ENCODE assay signal across 11 mouse cellular contexts in the genomic region with DNA sequence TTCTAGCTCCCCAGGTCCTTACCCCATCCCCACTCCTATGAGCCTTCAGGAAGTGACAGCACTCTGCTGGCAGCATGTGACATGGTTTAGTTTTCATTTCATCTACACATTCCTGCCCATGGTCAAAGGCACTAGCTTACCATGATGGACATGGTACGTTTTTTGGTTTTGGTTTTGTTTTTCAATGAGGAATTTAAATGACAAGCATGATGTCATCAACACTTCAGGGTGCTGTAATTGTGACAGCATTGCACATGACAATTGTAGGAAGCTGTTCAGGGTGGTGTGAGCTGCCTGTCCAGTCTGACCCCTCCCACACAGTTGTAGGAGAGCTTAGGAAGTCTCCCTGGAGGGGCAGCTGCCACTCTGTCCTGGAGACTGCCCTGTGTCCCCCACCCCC.
DNase-seq lines count a peak whose midpoint lies in the region; ATAC-seq and TF ChIP-seq lines count a peak whose summit lies in the region.
"Had no signal": no experiment of that assay in that cellular context is flagged by ENCODE, and none has a peak within 500 bp of the region (broad histone marks: within the 10 kb centered on the region; RNA-seq: fewer than 3 reads in every experiment).

No protein-coding gene starts in this region.

- no peaks in the 10 kb centered on the region for H3K36me3 ChIP-seq in heart, postnatal 0 days (replicated peaks; ENCODE audit: control insufficient read depth, insufficient read depth, low read length)
- H3K36me3 ChIP-seq in midbrain, embryonic 10.5 days = no peaks in the 10 kb centered on the region
- no peaks in the 10 kb centered on the region for H3K36me3 ChIP-seq in midbrain, embryonic 16.5 days (ENCODE audit: control insufficient read depth, insufficient read depth, low read length)
- H3K36me3 ChIP-seq in forebrain, embryonic 11.5 days (ENCODE audit: control insufficient read depth, insufficient read depth, low read length) = no peaks in the 10 kb centered on the region

- no peak overlapping the region for H3K4me3 ChIP-seq in heart, postnatal 0 days (ENCODE audit: low read depth, low read length)
- H3K4me3 ChIP-seq in midbrain, embryonic 10.5 days = no peak overlapping the region
- H3K4me3 ChIP-seq in midbrain, embryonic 16.5 days (ENCODE audit: low read depth, low read length) = no peak overlapping the region
- no peak overlapping the region for H3K4me3 ChIP-seq in forebrain, embryonic 11.5 days (ENCODE audit: low read depth, low read length)
- H3K4me3 ChIP-seq: myocyte had no signal

- intact Hi-C loops in heart, postnatal 36 days (cut with DNase I) = no loop called here

- peak overlapping the region; percentile 18; the same call in 1 of the 2 replicates for H3K4me2 ChIP-seq in heart, postnatal 0 days (ENCODE audit: low read depth, low read length)
- no peak overlapping the region for H3K4me2 ChIP-seq in midbrain, embryonic 16.5 days (ENCODE audit: low read length)
- H3K4me2 ChIP-seq in forebrain, embryonic 11.5 days (ENCODE audit: low read depth, low read length, severe bottlenecking) = no peak overlapping the region

- no peaks in the 10 kb centered on the region for H3K9me3 ChIP-seq in heart, postnatal 0 days (replicated peaks; ENCODE audit: control insufficient read depth, low read length)
- H3K9me3 ChIP-seq in midbrain, embryonic 10.5 days (replicated peaks) = no peaks in the 10 kb centered on the region
- no peaks in the 10 kb centered on the region for H3K9me3 ChIP-seq in midbrain, embryonic 16.5 days (replicated peaks; ENCODE audit: control insufficient read depth, low read length, poor library complexity, severe bottlenecking)
- H3K9me3 ChIP-seq in forebrain, embryonic 11.5 days (ENCODE audit: control insufficient read depth, low read length) = no peaks in the 10 kb centered on the region

- H3K4me1 ChIP-seq in heart, postnatal 0 days (ENCODE audit: control insufficient read depth, insufficient read depth) = peaks cover 37% of the 10 kb centered on the region
- peaks cover 57% of the 10 kb centered on the region for H3K4me1 ChIP-seq in midbrain, embryonic 10.5 days
- peaks cover 21% of the 10 kb centered on the region; the same call in 1 of the 2 replicates for H3K4me1 ChIP-seq in midbrain, embryonic 16.5 days (ENCODE audit: control insufficient read depth, insufficient read depth, low read length)
- H3K4me1 ChIP-seq in forebrain, embryonic 11.5 days (replicated peaks; ENCODE audit: control insufficient read depth, insufficient read depth, low read length) = peaks cover 3% of the 10 kb centered on the region; the same call in 1 of the 2 replicates

- H3K27me3 ChIP-seq in heart, postnatal 0 days (ENCODE audit: control insufficient read depth, insufficient read depth, low read length) = no peaks in the 10 kb centered on the region
- no peaks in the 10 kb centered on the region for H3K27me3 ChIP-seq in midbrain, embryonic 10.5 days (ENCODE audit: low read depth, poor library complexity, severe bottlenecking)
- H3K27me3 ChIP-seq in midbrain, embryonic 16.5 days (ENCODE audit: control insufficient read depth, insufficient read depth, low read depth, low read length) = no peaks in the 10 kb centered on the region
- no peaks in the 10 kb centered on the region for H3K27me3 ChIP-seq in forebrain, embryonic 11.5 days (ENCODE audit: control insufficient read depth, insufficient read depth, low read length)

- H3K9ac ChIP-seq in heart, postnatal 0 days (replicated peaks; ENCODE audit: low read depth, low read length) = no peak overlapping the region
- no peak overlapping the region for H3K9ac ChIP-seq in midbrain, embryonic 16.5 days (ENCODE audit: low read depth, low read length)
- no peak overlapping the region for H3K9ac ChIP-seq in forebrain, embryonic 11.5 days (ENCODE audit: low read length)

- WGBS in heart, postnatal 0 days = 29% methylated on average over 1 of the region's 1 CpGs
- WGBS in midbrain, embryonic 10.5 days = 74% methylated on average over 1 of the region's 1 CpGs
- 68% methylated on average over 1 of the region's 1 CpGs for WGBS in midbrain, embryonic 16.5 days
- WGBS in forebrain, embryonic 11.5 days = 65% methylated on average over 1 of the region's 1 CpGs

- DNase-seq in heart, postnatal 0 days (ENCODE audit: low spot score) = peak; percentile 28
- no peak for DNase-seq in heart, postnatal 36 days
- no peak for DNase-seq in midbrain, embryonic 10.5 days (ENCODE audit: low spot score)
- DNase-seq in induced T-regulatory cell, adult 2 months (ENCODE audit: low read depth) = peak; percentile 26
- DNase-seq in left cerebral cortex, adult 8-10 months (ENCODE audit: low spot score in 2 of 2) = no peak
- no peak for DNase-seq in forebrain, embryonic 11.5 days (ENCODE audit: low spot score)
- DNase-seq: adrenal gland, adult 8-10 months; kidney, adult 8-10 months had no signal

- ATAC-seq in heart, postnatal 0 days (ENCODE audit: insufficient read depth, low read depth) = peak; percentile 55
- ATAC-seq in midbrain, embryonic 16.5 days = no peak
- ATAC-seq in monocyte, adult 5-6 weeks (replicated peaks; ENCODE audit: insufficient number of reproducible peaks, low FRiP score, low TSS enrichment, poor library complexity, severe bottlenecking) = peak; percentile 57
- ATAC-seq in forebrain, embryonic 11.5 days (replicated peaks; ENCODE audit: low FRiP score) = no peak

- TF ChIP-seq CTCF in heart, postnatal 0 days (IDR thresholded peaks at IDR 0.05; ENCODE audit: low read depth) = no peak

- H3K27ac ChIP-seq in heart, postnatal 0 days (ENCODE audit: low read depth) = 0 out of 2 replicates have a peak overlapping the region, but pooled peaks have one; percentile 0
- peak overlapping the region; percentile 73 for H3K27ac ChIP-seq in midbrain, embryonic 10.5 days (replicated peaks)
- H3K27ac ChIP-seq in midbrain, embryonic 16.5 days (ENCODE audit: low read length) = no peak overlapping the region
- H3K27ac ChIP-seq in forebrain, embryonic 11.5 days (ENCODE audit: low read depth, low read length) = no peak overlapping the region

- TF ChIP-seq EP300 in heart, postnatal 0 days (IDR thresholded peaks at IDR 0.05; ENCODE audit: low read depth) = no peak

Comparison
In these comparisons a context has a peak if more than half of its experiments do, and no peak if none do; other contexts are left out.
1. DNase-seq: peak in heart, postnatal 0 days (single experiment) and induced T-regulatory cell, adult 2 months (single experiment); none in heart, postnatal 36 days (0 of 2), midbrain, embryonic 10.5 days (single experiment), left cerebral cortex, adult 8-10 months (0 of 2) and forebrain, embryonic 11.5 days (single experiment).
2. H3K27ac ChIP-seq: peak in heart, postnatal 0 days (single experiment) and midbrain, embryonic 10.5 days (single experiment); none in midbrain, embryonic 16.5 days (single experiment) and forebrain, embryonic 11.5 days (single experiment).
3. ATAC-seq: peak in heart, postnatal 0 days (single experiment) and monocyte, adult 5-6 weeks (single experiment); none in midbrain, embryonic 16.5 days (single experiment) and forebrain, embryonic 11.5 days (single experiment).